Mouse (Mus musculus) stomach, embryonic 16.5 days (tissue): ENCODE data around the gene Kpna1. TPM values are rescaled to one million over a fixed set of nuclear protein-coding genes. Genes with fewer than 3 reads are reported as not detected.
"Not testable (repeated sequence)": the region's sequence is repeated elsewhere in the genome, so short reads cannot be mapped to it uniquely, and the experiment has no call there.

Source experiments
- ATAC-seq: fragments of 200-750 bp; cut with Nextera tagmentation; 2 replicates; pipeline ENCODE4 v1.8.0; 2017; ENCODE audit warnings: moderate number of reproducible peaks, moderate TSS enrichment; ENCODE audit not compliant: insufficient read depth, low FRiP score
- H3K27ac ChIP-seq: fragments of 300-500 bp; sonication (generic); 2 replicates; pipeline ENCODE4 v1.5.1; 2014; ENCODE audit warnings: low read length
- H3K27me3 ChIP-seq: fragments of 300-500 bp; sonication (generic); 2 replicates; pipeline ENCODE4 v1.6.1; 2014; ENCODE audit warnings: low read length, control low read depth, mixed read lengths; ENCODE audit not compliant: control insufficient read depth, insufficient read depth
- H3K36me3 ChIP-seq: fragments of 300-500 bp; sonication (generic); 2 replicates; pipeline ENCODE4 v1.6.1; 2014; ENCODE audit warnings: low read length; ENCODE audit not compliant: control insufficient read depth, insufficient read depth
- H3K4me1 ChIP-seq: fragments of 300-500 bp; sonication (generic); 2 replicates; pipeline ENCODE4 v1.6.1; 2014; ENCODE audit warnings: low read length, control low read depth, mixed read lengths; ENCODE audit not compliant: control insufficient read depth, insufficient read depth
- H3K4me2 ChIP-seq: fragments of 300-500 bp; sonication (generic); 2 replicates; pipeline ENCODE4 v1.6.1; 2014; ENCODE audit warnings: low read depth, low read length, mixed read lengths
- H3K4me3 ChIP-seq: fragments of 300-500 bp; sonication (generic); replicated peaks from 2 replicates; pipeline ENCODE4 v1.5.1; 2014; ENCODE audit warnings: mild to moderate bottlenecking, low read length
- H3K9ac ChIP-seq: fragments of 300-500 bp; sonication (generic); 2 replicates; pipeline ENCODE4 v1.6.1; 2014; ENCODE audit warnings: low read length
- H3K9me3 ChIP-seq: fragments of 300-500 bp; sonication (generic); replicated peaks from 2 replicates; pipeline ENCODE4 v1.6.1; 2016; ENCODE audit warnings: low read length, control low read depth; ENCODE audit not compliant: control insufficient read depth
- WGBS: fragments of 180-500 bp; shearing (Covaris S2); extraction: QIAGEN DNeasy Blood & Tissue Kit; methylation state at CpG from one replicate; pipeline ENCODE4 v1.1.7; 2014; 5-methylcytosine and 5-hydroxymethylcytosine counted together
- polyA plus RNA-seq: library from polyadenylated mRNA; unstranded; fragments of >200 nt; fragmentation: Nextera tagmentation; extraction: Ambion mirVana; gene quantifications from 2 replicates; pipeline ENCODE4 v1.2.1, GENCODE M21; 2015

Kpna1 gene
- polyA plus RNA-seq: 38.9 and 40.0 TPM in 2 replicates

DNA sequence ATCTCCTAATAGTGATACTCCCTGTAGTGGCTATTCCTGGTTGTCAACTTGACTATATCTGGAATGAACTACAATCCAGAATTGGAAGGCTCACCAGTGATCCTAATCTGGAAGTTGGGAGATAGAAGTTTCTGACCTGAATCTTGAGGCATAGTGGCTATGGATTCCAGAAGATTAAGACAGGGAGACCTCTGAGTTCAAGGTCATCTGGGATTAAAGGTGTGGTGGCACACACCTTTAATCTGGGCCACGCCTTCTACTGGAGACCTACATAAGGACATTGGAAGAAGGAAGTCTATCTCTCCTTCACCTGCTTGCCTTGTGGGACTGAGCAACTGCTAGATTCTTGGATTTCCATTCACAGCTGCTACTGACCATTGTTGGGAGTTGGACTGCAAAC is at the start of gene Kpna1:
Gene Kpna1 (plus strand): TSS at position 301 of the 400 bp plus-strand sequence.
- H3K4me1 ChIP-seq, H3K4me3 ChIP-seq, H3K9me3 ChIP-seq, H3K27ac ChIP-seq, H3K36me3 ChIP-seq, ATAC-seq, H3K9ac ChIP-seq, H3K4me2 ChIP-seq, H3K27me3 ChIP-seq: not testable (repeated sequence)
- 85% methylated on average over 1 of the region's 1 CpGs for WGBS

DNA sequence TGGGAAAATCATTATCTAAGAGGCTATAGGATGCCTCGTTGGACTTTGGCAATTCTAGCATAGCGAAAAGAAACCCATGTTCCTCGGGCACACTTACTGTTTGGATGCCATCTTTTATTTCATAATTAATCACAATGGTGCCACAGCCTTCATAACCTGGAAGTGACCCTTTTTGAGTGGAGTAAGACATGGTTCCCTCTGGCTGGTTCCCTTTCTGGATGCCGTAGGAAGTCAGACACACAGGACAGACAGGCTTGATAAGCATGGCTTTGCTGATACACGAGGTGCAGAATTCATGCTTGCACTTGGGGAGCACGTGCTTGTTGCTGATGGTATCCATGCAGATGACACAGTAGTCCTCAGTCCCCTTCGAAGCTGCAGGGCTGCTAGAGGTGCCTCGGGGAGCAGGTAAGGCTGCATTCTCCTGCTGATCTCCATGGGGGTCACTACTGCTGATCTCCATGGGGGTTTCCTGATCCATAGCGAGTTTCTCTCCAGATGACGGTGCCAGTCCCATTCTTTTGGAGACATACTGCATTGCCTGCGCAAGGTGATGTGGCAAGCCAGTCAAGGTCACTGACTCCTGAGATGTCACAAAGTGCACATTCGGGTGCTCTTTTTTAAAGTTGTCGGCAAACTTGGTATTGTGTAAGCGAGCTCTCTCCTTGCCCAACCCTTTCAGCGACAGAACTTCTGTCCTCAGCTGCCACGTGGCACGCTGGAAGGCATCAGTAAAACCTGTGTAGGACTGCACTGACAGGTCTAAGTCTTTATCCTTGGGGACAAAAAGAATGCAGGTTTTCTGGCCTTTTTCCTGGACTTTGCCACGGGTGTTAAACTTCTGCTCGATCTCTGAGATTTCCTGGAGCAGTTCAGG is 46.1 kb upstream of the Kpna1 start:
- ATAC-seq: no peak
- WGBS: 82% methylated on average over 19 of the region's 19 CpGs

DNA sequence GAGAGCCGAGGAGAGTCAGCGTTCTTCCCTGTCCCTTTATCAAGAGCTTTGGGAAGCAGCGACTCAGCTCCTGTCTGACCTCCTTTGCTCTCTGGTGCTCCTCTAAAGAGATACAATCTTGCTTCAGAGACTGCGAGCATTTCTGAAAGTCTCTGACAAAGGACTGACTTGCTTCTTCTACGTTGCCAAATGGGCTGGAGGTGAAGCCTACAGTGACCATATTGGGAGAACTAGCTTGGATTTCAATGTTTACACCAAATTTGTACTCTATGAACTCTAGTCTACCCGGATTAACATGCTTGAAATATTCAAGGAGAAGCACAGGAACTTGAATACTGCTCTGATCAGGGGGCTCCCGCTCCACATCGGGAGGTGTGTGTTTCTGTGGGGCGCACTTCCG is 45.4 kb upstream of the Kpna1 start:
- H3K4me1 ChIP-seq: 0 out of 2 replicates have a peak, but pooled peaks cover 3% of the 10 kb centered on the region
- WGBS: 70% methylated on average over 10 of the region's 10 CpGs

More for the DNA sequence above, 46.1 kb upstream of the Kpna1 start:
- 0 out of 2 replicates have a peak, but pooled peaks cover 3% of the 10 kb centered on the region for H3K4me1 ChIP-seq
- H3K4me2 ChIP-seq: no peak overlapping the region
- H3K36me3 ChIP-seq: 0 out of 2 replicates have a peak, but pooled peaks cover 2% of the 10 kb centered on the region
- H3K4me3 ChIP-seq: no peak overlapping the region
- H3K9me3 ChIP-seq: no peaks in the 10 kb centered on the region
- H3K9ac ChIP-seq: no peak overlapping the region
- no peaks in the 10 kb centered on the region for H3K27me3 ChIP-seq
- no peak overlapping the region for H3K27ac ChIP-seq

DNA sequence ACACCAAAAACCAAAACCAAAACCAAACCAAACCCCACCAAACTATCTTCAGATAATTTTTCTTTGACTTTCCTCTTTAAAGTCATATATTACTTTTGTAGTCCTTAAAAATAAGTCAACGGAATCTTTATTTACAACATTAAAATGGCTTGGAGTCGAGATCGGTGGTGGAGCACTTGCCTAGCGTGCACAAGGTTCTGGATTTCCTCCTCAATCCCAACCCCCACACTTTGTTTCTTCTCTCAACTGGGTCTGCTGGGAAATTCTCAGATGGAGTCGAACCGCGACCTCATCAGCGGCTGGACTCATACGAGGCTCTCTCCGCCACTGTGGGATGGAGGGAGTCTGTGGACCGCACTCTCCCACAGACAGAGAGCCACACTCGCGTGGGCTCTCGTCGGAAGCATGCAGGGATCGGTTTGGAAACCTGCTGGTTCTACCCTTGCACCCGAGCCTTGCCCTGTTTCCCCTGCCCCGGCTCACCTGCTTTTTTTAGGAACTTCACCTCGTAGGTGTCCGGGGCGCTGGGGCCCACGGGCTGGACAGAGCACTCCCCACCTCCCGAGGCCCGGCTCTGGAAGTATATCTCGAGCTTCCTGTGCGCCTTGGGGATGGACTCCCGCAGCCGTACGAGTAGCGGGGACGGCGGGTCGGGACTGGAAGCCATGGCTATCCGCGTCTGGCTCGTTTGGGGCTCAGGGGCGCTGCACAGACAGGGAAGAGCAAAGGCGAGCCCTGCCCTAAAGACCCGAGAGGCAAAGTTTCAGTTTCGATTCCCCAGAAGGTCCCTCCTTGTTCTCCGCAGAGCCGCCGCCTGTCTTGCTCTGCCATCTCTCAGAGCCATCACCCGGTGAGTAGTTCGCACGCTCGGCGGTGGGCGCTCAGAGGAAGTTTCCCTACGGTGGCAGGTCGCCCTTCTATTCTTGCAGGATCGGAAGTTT is 40.1 kb upstream of the Kpna1 start, which contains the start of the genes Parp9 and Dtx3l:
Gene Parp9 (plus strand): TSS at position 260 of the 941 bp plus-strand sequence.
Gene Dtx3l (minus strand): TSS at position 941 of the 941 bp plus-strand sequence.
- H3K36me3 ChIP-seq: 0 out of 2 replicates have a peak, but pooled peaks cover 3% of the 10 kb centered on the region
- ATAC-seq: peak; percentile 68; the same call in 1 of the 2 replicates
- peak within 1 kb of the TSS; percentile 78 for H3K4me3 ChIP-seq
- peak within 1 kb of the TSS; percentile 85 for H3K9ac ChIP-seq
- peak within 1 kb of the TSS; percentile 74 for H3K27ac ChIP-seq
- WGBS: 1% methylated on average over 52 of the region's 52 CpGs
- no peaks in the 10 kb centered on the region for H3K27me3 ChIP-seq
- H3K4me1 ChIP-seq: 0 out of 2 replicates have a peak, but pooled peaks cover 7% of the 10 kb centered on the region
- H3K9me3 ChIP-seq: no peaks in the 10 kb centered on the region
- H3K4me2 ChIP-seq: peak within 1 kb of the TSS; percentile 62

More for the DNA sequence above, 45.4 kb upstream of the Kpna1 start:
- ATAC-seq: no peak
- Histone ChIP-seq H3K9ac (no peak overlapping the region), H3K27ac (no peak overlapping the region), H3K4me3 (no peak overlapping the region), H3K36me3 (0 out of 2 replicates have a peak, but pooled peaks cover 2% of the 10 kb centered on the region), H3K9me3 (no peaks in the 10 kb centered on the region), H3K4me2 (no peak overlapping the region), H3K27me3 (no peaks in the 10 kb centered on the region)

DNA sequence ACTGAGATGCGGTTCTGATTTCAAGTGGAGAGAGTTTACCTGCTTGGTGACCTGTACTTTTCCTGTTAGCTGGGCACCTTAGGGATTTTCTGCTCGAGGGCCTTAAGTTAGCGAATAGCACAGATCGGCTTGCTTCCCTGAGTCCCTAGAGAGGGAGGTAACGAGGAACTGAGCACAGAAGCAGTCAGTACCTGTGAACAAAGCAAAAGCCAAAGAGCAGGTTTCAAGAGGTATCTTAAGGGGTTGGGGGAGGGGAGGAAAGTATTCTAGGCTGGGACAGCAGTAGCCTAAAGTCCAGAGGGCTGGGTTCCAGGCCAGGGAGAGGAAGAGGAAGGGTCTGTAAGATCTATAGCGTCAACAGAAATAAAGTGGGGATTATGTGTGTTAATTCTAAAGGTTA is 39.3 kb upstream of the Kpna1 start:
- Histone ChIP-seq H3K27me3 (no peaks in the 10 kb centered on the region), H3K27ac (peak overlapping the region; percentile 74), H3K4me3 (peak overlapping the region; percentile 78), H3K4me2 (peak overlapping the region; percentile 62), H3K9me3 (no peaks in the 10 kb centered on the region), H3K36me3 (0 out of 2 replicates have a peak, but pooled peaks cover 3% of the 10 kb centered on the region), H3K4me1 (0 out of 2 replicates have a peak, but pooled peaks cover 7% of the 10 kb centered on the region), H3K9ac (peak overlapping the region; percentile 85)
- 9% methylated on average over 6 of the region's 6 CpGs for WGBS
- ATAC-seq: peak; percentile 7; the same call in 1 of the 2 replicates

DNA sequence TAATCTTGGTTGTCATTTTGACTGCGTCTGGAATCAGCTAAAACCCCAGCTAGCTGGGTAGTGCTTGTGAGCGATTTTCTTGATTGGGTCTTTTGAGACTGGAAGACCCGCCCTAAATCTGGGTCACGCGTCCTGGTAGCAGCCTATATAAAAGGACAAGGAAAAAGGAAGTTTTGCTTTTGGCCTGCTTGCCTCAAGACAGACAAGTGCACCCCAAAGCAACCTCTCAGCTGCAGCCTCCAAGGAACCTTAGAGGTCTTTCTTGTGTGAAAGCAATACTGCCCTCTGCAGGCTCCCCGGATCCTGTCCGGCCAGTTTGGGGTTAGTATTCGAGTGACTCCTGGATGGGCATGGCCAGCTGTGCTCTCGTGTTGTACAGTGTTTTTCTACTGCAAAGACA is 38.9 kb upstream of the Kpna1 start:
- 0 out of 2 replicates have a peak overlapping the region, but pooled peaks have one; percentile 19 for H3K9ac ChIP-seq
- no peaks in the 10 kb centered on the region for H3K9me3 ChIP-seq
- 0 out of 2 replicates have a peak, but pooled peaks cover 7% of the 10 kb centered on the region for H3K4me1 ChIP-seq
- WGBS: 13% methylated on average over 9 of the region's 9 CpGs
- ATAC-seq: peak; percentile 72
- no peaks in the 10 kb centered on the region for H3K27me3 ChIP-seq
- H3K4me3 ChIP-seq: peak overlapping the region; percentile 78
- 0 out of 2 replicates have a peak, but pooled peaks cover 3% of the 10 kb centered on the region for H3K36me3 ChIP-seq
- peak overlapping the region; percentile 74 for H3K27ac ChIP-seq
- peak overlapping the region; percentile 62 for H3K4me2 ChIP-seq

DNA sequence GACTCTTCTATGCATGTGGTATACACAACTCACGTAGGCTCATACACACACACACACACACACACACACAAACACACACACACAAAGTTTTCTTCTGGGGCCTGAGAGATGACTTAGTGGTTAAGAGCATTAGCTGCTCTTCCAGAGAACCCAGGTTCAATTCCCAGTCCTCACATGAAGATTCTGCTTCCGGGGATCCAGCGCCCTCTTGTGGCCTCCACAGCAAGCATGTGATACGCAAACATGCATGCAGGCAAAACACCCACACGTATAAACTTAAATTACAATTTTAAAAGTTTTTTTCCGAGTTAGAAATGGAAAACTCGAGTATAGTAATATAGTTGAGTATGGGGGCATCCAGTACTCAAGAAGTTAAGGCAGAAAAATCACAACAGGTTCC is 37.2 kb upstream of the Kpna1 start:
- no peak overlapping the region for H3K4me2 ChIP-seq
- ATAC-seq: no peak
- no peak overlapping the region for H3K27ac ChIP-seq
- no peak overlapping the region for H3K9ac ChIP-seq
- no peaks in the 10 kb centered on the region for H3K27me3 ChIP-seq
- no peaks in the 10 kb centered on the region for H3K9me3 ChIP-seq
- no peak overlapping the region for H3K4me3 ChIP-seq
- WGBS: 83% methylated on average over 7 of the region's 7 CpGs
- H3K4me1 ChIP-seq: 0 out of 2 replicates have a peak, but pooled peaks cover 7% of the 10 kb centered on the region
- 0 out of 2 replicates have a peak, but pooled peaks cover 3% of the 10 kb centered on the region for H3K36me3 ChIP-seq

DNA sequence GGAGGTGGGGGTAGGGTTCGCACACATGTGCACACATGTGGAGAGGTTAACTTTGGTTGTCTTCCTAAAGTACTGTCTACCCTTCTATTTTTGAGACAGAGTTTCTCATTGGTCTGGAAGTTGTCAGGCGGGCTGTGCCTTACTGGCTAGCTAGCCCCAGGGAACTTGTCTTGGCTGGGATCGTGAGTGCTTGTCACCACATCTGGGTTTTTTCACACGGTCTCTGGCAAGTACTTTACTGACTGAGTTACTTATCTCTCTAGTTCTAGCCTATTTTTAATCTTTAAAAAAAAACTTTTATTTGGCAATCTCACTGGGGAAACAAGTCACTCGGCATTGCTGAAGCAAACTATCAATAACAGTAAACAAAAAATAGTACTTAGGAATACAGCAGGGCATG is 29.3 kb upstream of the Kpna1 start:
- no peaks in the 10 kb centered on the region for H3K36me3 ChIP-seq
- no peaks in the 10 kb centered on the region for H3K27me3 ChIP-seq
- H3K4me1 ChIP-seq: no peaks in the 10 kb centered on the region
- no peaks in the 10 kb centered on the region for H3K9me3 ChIP-seq
- H3K4me3 ChIP-seq: no peak overlapping the region
- no peak overlapping the region for H3K9ac ChIP-seq
- ATAC-seq: peak; percentile 68; the same call in 1 of the 2 replicates
- no peak overlapping the region for H3K27ac ChIP-seq
- WGBS: 68% methylated on average over 5 of the region's 5 CpGs
- no peak overlapping the region for H3K4me2 ChIP-seq
